Mouse (Mus musculus) urinary bladder, adult 2 months (tissue): ENCODE results near the gene Ppp1r15b. TPM values are rescaled to one million over a fixed set of nuclear protein-coding genes. Genes with fewer than 3 reads are reported as not detected.

Experiments
- DNase-seq: peaks from one replicate; pipeline ENCODE4 v3.0.0; 2022; ENCODE audit warnings: low spot score
- polyA plus RNA-seq: library from polyadenylated mRNA; depleted of rRNA; stranded (reverse); fragments of >200 nt; gene quantifications from 2 replicates; pipeline ENCODE4 v1.2.3, GENCODE M21; 2012; rRNA removed

Ppp1r15b gene
- 30.5 and 30.9 TPM in 2 replicates for polyA plus RNA-seq

DNA sequence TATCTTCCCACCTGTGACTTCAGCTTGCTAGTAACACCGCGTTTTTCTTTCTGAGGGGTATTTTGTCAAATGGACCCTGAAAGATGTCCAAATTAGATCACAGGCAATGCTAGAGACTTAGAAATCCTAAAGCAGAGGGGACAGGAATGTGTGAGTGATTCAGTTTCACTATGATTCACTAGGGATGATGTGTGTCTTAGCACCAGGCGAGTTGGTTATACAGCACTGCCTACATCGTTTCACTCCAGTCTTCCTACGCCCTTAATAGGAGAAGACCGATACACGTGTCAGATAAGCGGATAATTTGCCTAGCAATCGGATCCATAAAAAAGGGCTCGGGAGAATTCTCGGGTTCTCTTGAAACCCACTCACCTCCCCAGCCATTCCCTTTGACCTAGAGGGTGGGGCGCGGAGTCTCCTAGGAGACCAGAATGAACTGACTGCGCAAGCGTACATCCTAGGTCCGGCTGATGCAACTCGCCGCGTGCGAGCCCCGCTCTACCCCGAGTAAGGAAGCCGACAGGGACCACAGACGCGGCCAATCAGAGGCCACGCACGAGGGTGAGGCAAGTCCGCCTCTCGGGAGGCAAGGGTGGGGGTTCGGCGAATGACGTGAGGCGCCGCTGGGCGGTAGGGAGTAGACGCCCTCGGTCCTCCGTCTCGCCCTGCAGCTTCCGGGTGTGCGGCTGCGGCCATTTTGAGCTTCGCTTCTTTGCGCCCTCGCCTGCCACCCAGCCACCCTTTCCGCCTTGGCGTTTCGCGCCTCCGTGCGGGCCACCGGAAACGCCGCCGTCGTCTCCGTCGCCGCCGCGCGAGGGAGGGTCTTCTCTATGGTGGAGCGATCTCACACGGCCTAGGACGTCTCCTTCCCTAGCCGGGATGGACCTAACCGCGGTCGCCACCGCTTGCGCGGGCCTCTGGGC, at the start of gene Ppp1r15b:
Gene Ppp1r15b (plus strand): TSS at position 506 of the 923 bp plus-strand sequence.
- peak; percentile 95 for DNase-seq

GRCm38 (mm10) chr1:133083003-133083546, 47.9 kb upstream of the Ppp1r15b start:
- DNase-seq, result no peak

GRCm38 (mm10) chr1:133083942-133084625, 46.9 kb upstream of the Ppp1r15b start:
- DNase-seq, result no peak

DNA sequence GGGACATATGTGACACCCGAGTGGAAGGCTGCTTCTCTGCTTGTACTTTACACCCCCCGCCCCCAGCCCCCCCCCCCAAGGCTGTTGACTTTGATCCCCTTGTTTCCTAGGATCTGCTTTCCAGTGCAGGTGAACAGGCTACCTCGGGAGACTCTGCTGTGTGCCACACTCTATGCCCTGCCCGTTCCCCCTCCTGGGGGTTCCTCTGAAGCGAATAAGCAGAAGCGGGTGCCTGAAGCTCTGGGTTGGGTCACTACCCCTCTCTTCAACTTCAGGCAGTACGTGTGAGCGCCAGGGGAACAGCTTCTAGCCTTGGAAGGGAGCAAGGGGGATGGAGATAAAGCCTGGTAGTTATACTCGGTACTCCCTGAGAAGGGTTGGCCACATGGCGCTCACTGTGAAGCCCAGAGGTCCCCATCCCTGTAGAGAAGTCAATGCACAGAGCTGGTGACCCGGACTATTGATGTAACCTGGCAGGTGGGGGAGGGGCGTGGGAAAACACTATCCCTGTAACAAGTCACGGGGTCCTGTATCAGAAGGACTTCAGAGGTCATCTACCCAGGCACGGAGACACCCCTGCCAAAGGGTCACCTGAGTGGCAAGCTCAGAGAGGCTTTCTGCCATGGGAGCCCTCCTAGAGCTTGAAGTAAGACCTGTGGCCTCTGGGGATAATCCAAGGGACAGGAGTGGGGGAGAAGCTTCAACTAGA, 46.1 kb upstream of the Ppp1r15b start:
- no peak for DNase-seq

- no peak for DNase-seq
These were observed 45.6 kb upstream of the Ppp1r15b start for GRCm38 (mm10) chr1:133085417-133085742.

DNA sequence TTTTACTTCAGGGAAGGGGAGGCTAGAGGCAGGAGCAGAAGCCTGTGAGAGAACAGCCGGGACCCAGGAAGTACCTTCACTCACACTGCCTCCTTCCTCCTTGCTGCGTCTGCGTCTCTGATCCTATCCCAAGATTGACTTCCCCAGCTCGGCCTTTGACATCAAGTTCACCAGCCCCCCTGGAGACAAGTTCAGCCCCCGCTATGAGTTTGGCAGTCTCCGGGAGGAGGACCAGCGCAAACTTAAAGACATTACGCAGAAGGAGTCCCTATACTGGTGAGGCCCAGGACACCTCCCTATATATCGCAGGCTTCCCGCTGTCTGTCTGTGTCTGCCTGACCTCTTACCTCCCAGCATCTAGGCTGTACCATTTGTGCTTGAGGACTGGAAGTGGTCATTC, 44.1 kb upstream of the Ppp1r15b start:
- DNase-seq, result no peak

DNA sequence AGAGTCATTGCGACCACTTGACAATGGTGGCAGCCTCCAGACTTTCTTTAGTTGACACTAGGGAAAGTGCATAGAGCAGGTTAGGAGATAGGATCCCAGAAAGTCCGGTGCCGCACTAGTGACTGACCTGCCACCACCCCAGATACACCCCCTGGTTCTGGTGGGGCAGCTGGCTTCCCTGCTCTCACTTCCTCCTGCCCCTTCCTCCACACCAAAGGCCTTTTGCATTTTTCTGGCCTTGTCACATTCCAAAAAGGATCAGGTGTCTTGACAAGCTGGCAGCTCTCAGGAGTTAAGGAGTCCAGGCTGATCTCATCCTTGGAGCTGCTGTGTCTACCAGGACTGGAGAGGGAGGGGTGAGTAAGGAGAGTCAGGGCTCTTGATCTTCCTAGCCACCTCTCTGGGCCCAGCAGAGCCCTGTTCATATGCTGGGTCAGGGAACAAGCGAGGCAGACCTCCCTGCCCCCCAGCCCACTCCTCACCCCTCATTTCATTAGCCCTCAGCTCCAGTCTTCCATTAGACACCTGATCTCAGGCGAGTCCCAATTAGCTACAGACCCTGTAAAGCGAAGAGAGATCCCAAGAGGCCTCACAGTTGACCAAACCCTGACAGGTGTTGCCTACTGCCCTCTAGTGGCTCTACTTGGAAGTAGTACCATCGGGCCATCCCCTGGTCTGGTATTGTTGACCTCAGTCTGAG, 43.6 kb upstream of the Ppp1r15b start:
- no peak for DNase-seq

DNA sequence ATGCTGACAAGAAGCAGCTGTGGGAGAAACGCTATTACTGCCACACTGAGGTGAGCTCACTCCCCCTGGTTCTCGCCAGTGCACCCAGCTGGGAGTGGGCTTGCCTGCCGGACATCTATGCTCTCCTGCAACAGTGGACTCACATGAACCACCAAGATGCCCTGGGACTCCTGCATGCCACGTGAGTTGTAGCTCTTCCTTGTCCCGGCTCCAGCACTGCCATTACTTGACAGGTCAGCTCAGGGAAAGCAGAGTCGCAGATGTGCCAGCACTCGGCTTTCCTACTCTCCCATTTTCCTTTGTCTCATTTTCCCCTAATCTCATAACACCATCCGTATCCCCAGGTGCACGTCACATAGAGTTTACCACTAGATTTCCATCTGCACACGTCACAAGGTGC, 42.7 kb upstream of the Ppp1r15b start:
- DNase-seq, result no peak

- DNase-seq, result no peak
These were observed 41.5 kb upstream of the Ppp1r15b start for GRCm38 (mm10) chr1:133089415-133089814.

DNA sequence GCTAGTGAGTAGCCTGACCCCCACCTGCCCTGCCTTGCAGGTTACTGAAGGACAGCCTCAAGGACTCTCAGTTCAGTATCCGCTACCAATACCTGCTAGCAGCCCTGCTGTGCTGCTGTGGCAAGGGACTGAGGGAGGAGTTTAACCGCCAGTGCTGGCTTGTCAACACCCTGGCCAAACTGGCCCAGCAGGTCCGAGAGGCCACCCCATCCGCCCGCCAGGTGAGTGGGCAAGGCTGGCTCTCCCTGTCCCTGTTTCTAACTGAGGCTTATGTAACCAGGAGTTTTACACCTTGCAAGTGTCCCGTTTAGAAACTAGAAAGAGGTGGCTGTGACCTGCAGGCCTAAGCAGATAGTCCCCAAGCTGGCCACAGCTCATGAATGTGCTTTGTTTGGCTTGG, 40.3 kb upstream of the Ppp1r15b start:
- peak; percentile 57 for DNase-seq

DNA sequence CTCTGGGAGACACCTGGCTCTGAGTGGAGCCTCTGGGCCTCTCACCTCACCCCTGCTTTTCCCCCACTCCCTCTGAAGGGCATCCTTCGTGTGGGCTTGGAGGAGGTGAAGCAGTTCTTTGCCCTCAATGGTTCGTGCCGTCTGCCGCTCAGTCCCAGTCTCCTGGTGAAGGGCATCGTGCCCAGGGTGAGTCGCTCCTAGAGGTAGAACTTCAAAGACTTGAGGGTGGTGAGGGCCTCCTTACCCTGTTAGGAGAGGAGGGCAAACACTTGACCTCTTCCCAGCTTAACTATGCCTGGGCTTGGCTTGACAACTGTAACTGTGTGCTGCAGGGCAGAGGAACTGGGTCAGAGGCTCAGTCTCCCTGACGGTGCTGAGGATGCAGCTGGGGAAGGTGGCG, 39.5 kb upstream of the Ppp1r15b start:
- no peak for DNase-seq

DNA sequence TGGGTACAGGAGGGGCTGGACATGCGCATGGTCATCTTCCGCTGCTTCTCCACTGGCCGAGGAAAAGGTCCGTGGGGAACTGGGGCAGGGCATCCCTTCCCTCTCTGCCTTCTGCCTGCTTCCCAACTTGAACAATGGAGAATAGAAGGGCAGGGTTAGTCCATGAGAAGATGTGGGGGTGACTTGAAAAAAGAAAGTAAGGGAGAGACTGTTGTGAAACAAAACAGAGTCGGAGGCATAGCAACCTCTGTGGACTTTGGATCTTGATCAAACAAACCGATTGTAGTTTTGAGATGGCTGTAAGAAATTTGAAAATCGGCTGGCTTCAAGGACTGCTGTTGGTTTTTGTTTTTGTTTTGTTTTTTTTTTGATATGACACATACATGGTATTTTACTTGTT, 37.2 kb upstream of the Ppp1r15b start:
- DNase-seq, result no peak

GRCm38 (mm10) chr1:133100980-133101798, 29.8 kb upstream of the Ppp1r15b start:
- peak; percentile 64 for DNase-seq

GRCm38 (mm10) chr1:133102108-133102507, 28.8 kb upstream of the Ppp1r15b start:
- no peak for DNase-seq

DNA sequence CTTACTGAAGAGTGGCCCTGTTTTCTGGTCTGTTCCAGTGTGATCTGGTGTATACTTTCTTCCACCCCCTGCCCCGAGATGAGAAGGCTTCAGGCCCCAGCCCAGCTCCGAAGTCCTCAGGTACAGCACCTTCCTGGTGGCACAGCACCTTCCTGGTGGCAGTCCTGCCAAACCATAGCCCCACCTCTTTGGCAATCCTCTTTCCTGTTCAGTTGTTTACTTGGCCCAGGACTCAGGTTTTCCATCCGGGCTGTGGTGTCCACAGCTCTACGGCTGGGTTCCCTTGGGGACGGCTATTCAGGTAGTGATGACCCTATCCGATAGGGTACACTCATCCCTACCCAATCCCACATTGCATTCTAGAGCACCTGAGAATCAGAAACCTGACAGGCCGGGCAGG, 27.6 kb upstream of the Ppp1r15b start:
- DNase-seq, result no peak

- no peak for DNase-seq
These were observed 27.1 kb upstream of the Ppp1r15b start for GRCm38 (mm10) chr1:133103871-133104270.

- DNase-seq, result no peak
These were observed 14.8 kb upstream of the Ppp1r15b start for GRCm38 (mm10) chr1:133116108-133116507.

DNA sequence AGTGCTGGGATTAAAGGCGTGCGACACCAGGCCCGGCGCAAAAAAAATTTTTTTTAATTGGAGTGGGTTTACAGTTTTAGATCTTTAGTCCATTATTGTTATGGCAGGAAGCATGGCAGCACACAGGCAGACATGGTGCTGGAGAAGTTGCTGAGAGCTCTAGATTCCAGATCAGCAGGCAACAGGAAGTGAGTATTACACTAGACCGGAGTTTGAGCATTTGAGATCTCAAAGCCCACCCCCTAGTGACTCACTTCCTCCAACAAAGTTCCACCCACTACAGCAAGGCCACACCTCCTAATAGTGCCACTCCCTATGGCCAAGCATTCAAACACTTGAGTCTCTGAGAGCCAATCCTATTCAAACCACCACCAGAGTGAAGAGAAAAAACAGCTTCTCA, 12.8 kb upstream of the Ppp1r15b start:
- DNase-seq, result no peak

DNA sequence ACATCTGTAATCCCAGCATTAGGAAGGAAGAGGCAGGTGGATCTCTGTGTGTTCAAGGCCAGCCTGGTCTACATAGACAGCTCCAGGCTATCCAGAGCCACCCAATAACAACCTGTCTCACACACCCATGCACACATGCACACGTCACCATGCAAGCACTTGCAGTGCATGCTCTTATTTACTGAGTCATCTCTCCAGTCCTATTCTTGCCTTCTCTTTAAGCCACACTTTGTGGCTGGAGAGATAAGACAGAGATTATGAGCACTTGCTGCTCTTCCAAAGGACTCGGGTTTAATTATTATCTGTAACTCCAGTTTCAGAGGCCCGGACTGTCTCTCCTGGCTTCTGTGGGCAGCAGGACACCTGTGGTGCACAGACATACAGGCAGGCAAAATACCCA, 12.1 kb upstream of the Ppp1r15b start:
- DNase-seq, result no peak

GRCm38 (mm10) chr1:133119931-133120712, 10.8 kb upstream of the Ppp1r15b start:
- DNase-seq, result no peak
